Mouse (Mus musculus): ENCODE data around the gene Gtdc1.

DNA sequence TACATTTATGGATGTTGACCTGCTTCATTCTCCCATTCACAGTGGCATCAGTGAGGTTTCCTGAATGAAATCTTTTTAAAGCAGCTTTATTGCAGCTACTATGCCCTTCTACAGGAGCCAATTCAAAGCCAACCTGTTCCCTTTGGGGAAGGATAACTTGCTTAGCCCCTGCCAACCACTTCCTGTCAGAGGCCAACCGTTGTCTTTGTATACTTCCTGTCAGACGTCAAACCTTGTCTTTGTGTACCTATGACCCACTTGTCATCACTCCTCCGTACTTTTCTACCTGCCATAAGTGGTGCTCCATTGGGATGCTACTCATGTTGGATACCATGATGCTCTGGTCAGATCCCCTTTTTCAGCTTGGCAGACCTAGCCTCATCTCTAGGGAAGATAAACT is 33.1 kb upstream of the Gtdc1 start:
- TF ChIP-seq CTCF (IDR thresholded peaks at IDR 0.05; ENCODE audit: low read depth, low read length) (no peak), GATA2 (IDR thresholded peaks at IDR 0.05; ENCODE audit: borderline replicate concordance, low read depth, low read length) (no peak), TAL1 (conservative IDR thresholded peaks at IDR 0.05; ENCODE audit: low read depth, low read length) (no peak)

Data from G1E (cell line).